Mouse (Mus musculus): ENCODE data around the gene Pdcd1lg2.

GRCm38 (mm10) chr19:29418661-29419115 is 8.0 kb downstream of the Pdcd1lg2 start:
- TF ChIP-seq CHD2 (IDR thresholded peaks at IDR 0.05; ENCODE audit: low read depth, low read length) (no peak), MAFK (IDR thresholded peaks at IDR 0.05; ENCODE audit: insufficient read depth, low read depth, low read length) (no peak), HCFC1 (IDR thresholded peaks at IDR 0.05; ENCODE audit: borderline replicate concordance, insufficient read depth, low read length) (no peak)

Data from ES-E14 (cell line).